Mouse (Mus musculus) lung, postnatal 0 days (tissue): ENCODE results near the gene Irf2bp2.

Source experiments
- CTCF ChIP-seq: IDR thresholded peaks from 2 replicates; pipeline ENCODE4 v1.5.1; 2016; ENCODE audit warnings: antibody characterized with exemption, mild to moderate bottlenecking
- EP300 ChIP-seq: IDR thresholded peaks from 2 replicates; pipeline ENCODE4 v1.6.1; 2016; ENCODE audit warnings: antibody characterized with exemption, mild to moderate bottlenecking, control low read depth

- TF ChIP-seq CTCF (no peak), EP300 (no peak; the same call in 1 of the 2 replicates)
These were observed 6.9 kb downstream of the Irf2bp2 start for GRCm38 (mm10) chr8:126586599-126587577.
